Mouse (Mus musculus): ENCODE results near the gene Gm17428.
"Not testable (repeated sequence)": the region's sequence is repeated elsewhere in the genome, so short reads cannot be mapped to it uniquely, and the experiment has no call there.

Gm17428 gene

GRCm38 (mm10) chr14:54988882-54989281 is 12.1 kb downstream of the Gm17428 start:
- no peak for DNase-seq (ENCODE audit: low spot score in 2 of 2)

DNA sequence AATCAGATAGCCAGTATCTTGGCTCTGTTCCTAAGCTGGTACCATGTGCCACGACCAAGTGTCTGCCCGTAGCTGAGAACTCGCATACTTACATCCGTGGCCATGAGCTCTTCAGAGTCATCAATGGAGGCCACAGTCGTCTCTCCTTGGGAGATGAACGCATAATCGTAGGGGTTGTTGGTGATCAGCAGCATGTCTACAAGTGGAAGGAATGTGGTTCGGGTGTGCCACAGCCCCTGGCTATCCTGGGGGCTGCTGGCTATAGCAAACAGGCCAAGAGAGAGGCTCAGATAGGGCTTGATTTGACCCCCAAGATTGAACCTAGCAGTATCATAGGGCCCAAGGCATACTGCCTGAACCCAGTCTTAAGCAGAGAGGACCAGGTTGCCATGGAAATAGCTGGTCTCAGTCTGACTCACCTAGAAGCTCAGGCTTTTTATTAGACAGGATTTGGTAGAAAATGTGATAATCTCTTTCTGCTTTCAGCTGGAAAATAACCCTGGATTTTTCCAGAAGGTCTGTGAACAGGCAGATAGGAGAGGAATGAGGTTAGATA is 13.2 kb downstream of the Gm17428 start:
- no peak for DNase-seq (ENCODE audit: low spot score in 2 of 2)

DNA sequence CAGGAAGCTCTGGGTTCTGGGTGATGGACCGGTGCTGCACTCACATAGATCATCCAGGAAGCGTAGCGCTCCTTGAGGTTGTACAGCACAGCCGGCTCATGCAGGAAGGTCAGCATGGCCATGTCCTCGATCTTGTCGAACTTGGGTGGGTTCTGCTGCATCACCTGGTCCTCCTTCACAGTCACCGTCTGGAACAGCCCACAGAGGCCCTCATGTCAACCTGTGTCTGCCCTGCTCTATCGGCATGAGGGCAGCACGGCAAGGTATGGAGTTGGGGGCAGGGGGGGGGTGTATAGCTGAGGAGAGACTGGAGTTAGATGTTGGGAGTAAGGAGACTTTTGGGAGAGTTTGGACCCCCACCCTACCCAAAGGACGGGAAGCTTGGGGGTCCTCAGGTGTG is 15.5 kb downstream of the Gm17428 start:
- DNase-seq (ENCODE audit: low spot score in 2 of 2), result no peak

DNA sequence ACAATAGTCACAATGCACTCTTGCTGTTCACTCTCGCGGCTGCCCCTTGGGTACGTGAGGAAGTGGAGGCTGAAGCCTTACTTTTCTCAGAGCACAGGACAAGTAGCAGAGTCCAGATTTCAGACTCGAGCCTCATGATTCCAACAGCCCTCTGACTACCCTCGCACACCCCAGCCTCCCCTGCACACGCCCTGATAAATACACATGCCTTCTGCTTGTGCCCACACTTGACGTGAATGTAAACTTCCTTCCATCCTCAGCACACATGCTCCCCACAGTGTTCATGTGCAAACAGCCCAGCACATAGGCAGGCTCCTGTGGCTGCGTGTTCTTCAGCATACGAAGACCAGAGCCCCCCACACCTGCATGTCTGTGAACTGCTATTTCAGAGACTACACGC is 16.9 kb downstream of the Gm17428 start:
- DNase-seq (ENCODE audit: low spot score in 2 of 2), result no peak

DNA sequence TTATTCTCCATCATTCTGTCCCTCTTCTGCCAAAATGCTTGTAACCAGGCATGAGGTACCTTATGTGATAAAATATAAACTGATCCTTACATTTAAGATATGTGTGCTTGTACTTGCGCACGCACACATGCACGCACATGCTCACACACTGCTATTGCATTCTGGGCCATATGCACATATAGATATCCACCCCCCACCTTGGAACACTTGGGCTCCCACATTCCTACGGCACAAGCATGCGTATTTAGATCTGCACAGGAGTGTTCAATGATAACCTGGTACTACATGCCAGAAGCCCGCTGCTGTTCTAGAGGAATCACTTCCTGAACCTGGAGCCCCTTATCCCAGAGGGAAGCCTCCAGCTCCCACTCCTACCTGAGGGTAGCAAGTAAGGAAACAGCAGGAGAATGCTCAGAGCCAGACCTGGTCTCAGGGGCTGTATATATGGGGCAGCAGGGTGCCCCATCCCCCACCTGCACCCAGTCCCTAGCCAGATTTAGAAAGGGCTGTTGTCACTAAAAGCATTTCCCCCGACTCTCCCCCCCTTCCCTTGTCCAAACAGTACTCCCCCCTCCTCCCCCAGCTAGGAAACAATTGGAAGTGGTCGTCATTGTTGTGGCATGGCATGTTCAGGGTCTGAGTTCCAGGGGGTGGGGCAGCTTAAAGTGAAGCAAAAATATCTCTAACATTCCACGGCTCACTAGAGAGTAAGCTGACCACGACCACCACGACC is 17.6 kb downstream of the Gm17428 start, which contains the start of gene Myh7:
Gene Myh7, minus strand, starts transcription at position 491 of the 733 bp plus-strand sequence.
- no peak for DNase-seq (ENCODE audit: low spot score in 2 of 2)

DNA sequence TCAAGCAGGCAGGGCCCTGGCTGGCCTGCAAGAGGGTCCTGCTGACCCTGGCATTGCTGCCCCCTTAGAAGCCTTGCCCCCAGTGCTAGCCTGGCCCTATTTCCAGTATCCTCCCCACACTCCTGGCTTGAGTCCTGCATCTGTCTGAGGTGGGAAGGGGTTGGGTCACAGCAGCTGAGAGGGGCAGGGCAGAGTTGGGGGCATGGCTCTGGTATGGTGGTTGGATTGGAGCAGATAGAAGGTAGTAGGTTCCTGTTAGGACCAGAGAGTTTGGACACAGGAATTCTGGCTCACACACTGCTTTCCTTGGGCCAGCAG is 18.1 kb downstream of the Gm17428 start:
- no peak for DNase-seq (ENCODE audit: low spot score in 2 of 2)

- DNase-seq (ENCODE audit: low spot score in 2 of 2), result no peak
These were observed 18.9 kb downstream of the Gm17428 start for GRCm38 (mm10) chr14:54995457-54996138.

DNA sequence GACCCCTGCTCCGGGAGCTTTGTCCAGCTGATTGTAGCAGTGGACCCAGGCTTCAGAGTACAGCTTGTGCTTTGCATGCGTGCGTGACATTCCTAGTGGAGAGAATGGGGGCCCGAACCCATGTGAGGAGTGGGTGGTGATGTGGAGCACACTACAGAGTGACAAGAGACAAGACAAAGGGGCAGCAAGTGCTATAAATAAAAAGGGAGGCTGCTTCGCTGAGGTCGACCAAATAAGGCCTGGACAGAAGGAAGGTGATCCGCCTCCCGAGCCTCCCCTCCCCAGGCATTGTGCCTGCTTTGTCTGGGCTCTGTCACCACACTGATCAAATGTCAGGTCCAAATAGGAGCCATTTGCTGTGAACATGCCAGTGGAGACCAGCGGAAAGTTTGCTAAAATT is 20.1 kb downstream of the Gm17428 start:
- no peak for DNase-seq (ENCODE audit: low spot score in 2 of 2)

DNA sequence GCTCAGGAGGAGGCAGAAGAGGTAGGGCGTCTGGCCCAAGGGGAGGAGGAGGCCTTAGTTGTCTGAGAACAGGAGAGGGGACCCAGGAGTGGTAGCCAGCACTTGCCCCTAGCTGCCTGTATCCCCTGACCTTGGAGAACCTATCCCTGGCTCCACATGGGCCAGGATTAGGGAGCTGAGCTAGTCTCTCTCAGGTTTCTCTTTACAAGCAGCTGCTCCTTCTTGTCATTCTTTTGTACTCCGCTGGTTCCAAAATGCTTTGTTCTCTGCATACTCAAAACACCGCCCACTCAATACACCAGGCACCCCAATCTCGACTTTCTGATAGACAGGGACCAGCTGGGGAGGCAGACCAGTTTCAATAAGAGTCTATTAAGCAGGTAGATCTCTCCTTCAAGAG is 20.6 kb downstream of the Gm17428 start:
- no peak for DNase-seq (ENCODE audit: low spot score in 2 of 2)

GRCm38 (mm10) chr14:54998680-54999079 is 21.9 kb downstream of the Gm17428 start:
- DNase-seq (ENCODE audit: low spot score in 2 of 2), result no peak

- not testable (repeated sequence) for DNase-seq (ENCODE audit: low spot score in 2 of 2)
These were observed 23.1 kb downstream of the Gm17428 start for GRCm38 (mm10) chr14:54999868-55000267.

GRCm38 (mm10) chr14:55000814-55001213 is 24.1 kb downstream of the Gm17428 start:
- no peak for DNase-seq (ENCODE audit: low spot score in 2 of 2)

GRCm38 (mm10) chr14:55001446-55001845 is 24.7 kb downstream of the Gm17428 start:
- DNase-seq (ENCODE audit: low spot score in 2 of 2), result no peak

DNA sequence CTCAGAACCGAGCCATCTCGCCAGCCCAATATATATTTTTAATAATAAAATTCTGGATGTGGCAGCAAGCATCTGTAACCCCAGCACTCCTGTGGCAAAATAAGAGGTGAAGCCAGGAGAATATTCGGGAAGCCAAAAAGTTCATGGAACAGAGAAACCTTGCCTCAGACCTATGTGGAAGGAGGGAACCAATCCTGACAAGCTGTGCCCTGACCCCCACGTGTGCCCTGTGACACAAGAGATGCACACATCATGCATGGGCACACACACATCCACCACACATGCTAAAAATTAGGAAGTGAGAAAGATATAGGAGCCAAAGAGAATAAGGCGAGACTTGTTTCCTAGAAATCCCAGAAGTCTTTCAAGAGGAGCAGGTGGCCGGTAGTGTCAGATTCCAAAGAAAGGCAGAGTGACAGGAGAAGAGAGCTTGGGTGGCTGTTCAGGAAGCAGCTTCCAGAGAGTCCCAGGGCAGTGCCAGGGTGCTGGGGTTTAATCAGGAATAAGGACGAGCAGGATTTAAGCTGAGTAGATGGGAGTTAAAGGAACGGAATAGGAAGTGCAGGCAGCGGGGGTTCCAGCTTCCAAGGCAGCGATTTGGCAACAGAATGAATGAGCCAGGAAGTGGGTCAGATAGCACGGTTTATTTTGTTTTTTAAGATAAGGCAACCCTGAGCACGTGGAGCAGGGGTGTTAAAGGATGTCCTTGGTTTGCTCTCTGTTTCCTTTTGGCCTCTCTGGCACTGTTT is 25.4 kb downstream of the Gm17428 start:
- peak in 1 of 2 experiments; percentile 35 for DNase-seq (ENCODE audit: low spot score in 2 of 2)

GRCm38 (mm10) chr14:55002687-55003120 is 26.0 kb downstream of the Gm17428 start:
- no peak for DNase-seq (ENCODE audit: low spot score in 2 of 2)

- DNase-seq (ENCODE audit: low spot score in 2 of 2), result peak; percentile 72 to 78
These were observed 27.4 kb downstream of the Gm17428 start for GRCm38 (mm10) chr14:55003878-55004855.

GRCm38 (mm10) chr14:55005506-55005905 is 28.8 kb downstream of the Gm17428 start:
- DNase-seq (ENCODE audit: low spot score in 2 of 2), result no peak

DNA sequence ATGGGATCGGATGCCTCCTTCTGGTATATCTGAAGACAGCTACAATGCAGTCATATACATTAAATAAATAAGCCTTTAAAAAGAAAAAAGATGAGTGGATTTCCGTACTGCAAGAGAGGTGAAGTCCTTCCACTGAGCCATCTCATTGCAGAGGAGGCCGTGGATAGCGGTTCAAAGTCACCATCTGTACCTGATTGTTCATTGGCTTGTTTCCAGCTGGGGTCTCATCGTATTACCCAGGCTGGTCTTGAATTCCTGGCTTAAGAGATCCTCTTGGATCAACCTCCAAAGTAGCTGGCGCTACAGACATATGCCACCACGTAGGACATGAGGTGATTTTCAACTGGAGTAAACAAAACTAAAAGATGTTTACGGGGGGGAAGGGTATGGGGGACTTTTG is 29.2 kb downstream of the Gm17428 start:
- DNase-seq (ENCODE audit: low spot score in 2 of 2), result no peak

GRCm38 (mm10) chr14:55006541-55006940 is 29.8 kb downstream of the Gm17428 start:
- DNase-seq (ENCODE audit: low spot score in 2 of 2), result no peak

DNA sequence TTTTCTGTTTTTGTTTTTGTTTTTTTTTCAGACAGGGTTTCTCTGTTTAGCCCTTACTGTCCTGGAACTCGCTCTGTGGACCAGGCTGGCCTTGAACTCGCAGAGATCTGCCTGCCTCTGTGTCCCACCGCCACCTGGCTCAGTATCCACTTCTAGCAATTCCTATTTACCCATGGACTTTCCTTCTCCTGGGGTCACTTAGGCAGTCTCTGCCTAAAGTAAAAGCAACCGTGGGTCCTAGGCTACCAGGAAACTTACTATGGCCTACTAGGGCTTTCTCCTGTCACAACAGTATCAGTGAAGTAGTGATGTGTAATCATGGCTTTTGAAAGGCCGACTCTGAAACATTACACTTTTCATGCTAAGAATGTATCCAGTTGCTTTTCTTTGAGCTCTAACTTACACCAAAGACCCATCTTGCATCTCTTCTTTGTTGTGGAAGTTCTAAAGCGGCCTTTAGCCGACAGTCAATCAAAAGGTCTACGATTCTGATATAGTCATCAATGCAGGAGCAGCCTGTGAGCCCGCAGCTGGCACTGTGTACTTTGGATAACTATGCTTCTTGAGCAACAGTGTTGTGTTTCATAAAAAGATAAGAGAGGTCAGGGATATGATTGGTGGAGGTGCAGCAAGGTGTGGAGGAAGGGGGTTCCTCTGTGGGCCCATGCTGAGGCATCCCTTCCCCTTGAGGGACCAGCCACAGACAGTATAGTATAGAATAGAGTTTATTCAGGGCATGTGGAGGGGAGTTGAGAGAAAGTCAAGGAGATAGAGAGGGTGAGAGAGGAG is 30.6 kb downstream of the Gm17428 start:
- DNase-seq (ENCODE audit: low spot score in 2 of 2), result no peak
